Mouse (Mus musculus) heart, embryonic 10.5 days (tissue): ENCODE measurements around the gene Ngdn. TPM values are rescaled to one million over a fixed set of nuclear protein-coding genes. Genes with fewer than 3 reads are reported as not detected.
A peak's percentile ranks its signal among the peaks of the same experiment; 100 is the strongest.

Source experiments
- DNase-seq: peaks from one replicate; pipeline ENCODE4 v3.0.0-alpha.2; 2017; ENCODE audit warnings: low spot score
- H3K27ac ChIP-seq: fragments of 300-500 bp; sonication (generic); 2 replicates; pipeline ENCODE4 v1.5.1; 2016; ENCODE audit warnings: mild to moderate bottlenecking
- H3K27me3 ChIP-seq: fragments of 300-500 bp; sonication (generic); 2 replicates; pipeline ENCODE4 v1.6.1; 2016; ENCODE audit warnings: mild to moderate bottlenecking; ENCODE audit not compliant: poor library complexity, insufficient read depth, severe bottlenecking
- H3K36me3 ChIP-seq: fragments of 300-500 bp; sonication (generic); 2 replicates; pipeline ENCODE4 v1.6.1; 2016; ENCODE audit warnings: mild to moderate bottlenecking, moderate library complexity
- H3K4me1 ChIP-seq: fragments of 300-500 bp; sonication (generic); 2 replicates; pipeline ENCODE4 v1.6.1; 2016; ENCODE audit warnings: mild to moderate bottlenecking
- H3K4me3 ChIP-seq: fragments of 300-500 bp; sonication (generic); 2 replicates; pipeline ENCODE4 v1.5.1; 2016; ENCODE audit warnings: mild to moderate bottlenecking, moderate library complexity
- H3K9me3 ChIP-seq: fragments of 300-500 bp; sonication (generic); 2 replicates; pipeline ENCODE4 v1.6.1; 2016; ENCODE audit warnings: mild to moderate bottlenecking, moderate library complexity
- WGBS: fragments of 180-500 bp; shearing (Covaris S2); methylation state at CpG from one replicate; pipeline ENCODE4 v1.1.7; 2016; 5-methylcytosine and 5-hydroxymethylcytosine counted together
- microRNA counts: library from miRNA; unstranded; fragments of <30 nt; microRNA quantifications from one replicate; lab custom pipeline; 2017
- microRNA-seq: library from miRNA; unstranded; fragments of <30 nt; microRNA quantifications from one replicate; pipeline ENCODE4, GENCODE M21; 2017
- polyA plus RNA-seq: library from polyadenylated mRNA; unstranded; fragments of >200 nt; fragmentation: Nextera tagmentation; extraction: Ambion mirVana; gene quantifications from 2 replicates; pipeline ENCODE4 v1.2.1, GENCODE M21; 2016

Ngdn gene
- polyA plus RNA-seq, 1 experiment from 2014 or later: 88.8 TPM

GRCm38 (mm10) chr14:55071756-55072155 lies 56.5 kb downstream of the Ngdn start:
- Histone ChIP-seq H3K4me1 (peaks cover 31% of the 10 kb centered on the region), H3K9me3 (no peaks in the 10 kb centered on the region), H3K27me3 (peaks cover 69% of the 10 kb centered on the region), H3K36me3 (peaks cover 30% of the 10 kb centered on the region), H3K27ac (no peak overlapping the region), H3K4me3 (peak overlapping the region; percentile 31; the same call in 1 of the 2 replicates)
- whole genome bisulfite sequencing: 17% methylated on average over 19 of the region's 19 CpGs
- DNase-seq: no peak

MicroRNAs encoded within 50 kb of the gene (microRNA counts, 519-probe panel; counts per million panel counts)
- 8,139 counts per million, percentile 88 among the panel's probes with 10 or more counts for microRNA mmu-miR-208b (lab: Ali Mortazavi, UCI)

Small RNA genes within 50 kb of the gene (microRNA-seq; reads per million reads assigned to microRNA genes)
- 60,433 reads per million, percentile 99 among the genes with 10 or more reads in this experiment for gene Mir208b

Other genes with a start within 250 kb of the Ngdn start
- 2.4 and 2.7 TPM in 2 replicates for gene Slc7a8, start 233.5 kb upstream of the Ngdn start, polyA plus RNA-seq
- gene Rnf212b, start 201.3 kb upstream of the Ngdn start, polyA plus RNA-seq: not detected in 2 replicates
- gene Homez, start 144.5 kb upstream of the Ngdn start, polyA plus RNA-seq: 10.3 and 11.0 TPM in 2 replicates
- 0.98 and 1.00 TPM in 2 replicates for gene Ppp1r3e, start 137.9 kb upstream of the Ngdn start, polyA plus RNA-seq
- gene Bcl2l2, start 132.1 kb upstream of the Ngdn start, polyA plus RNA-seq: 2.8 and 3.0 TPM in 2 replicates
- gene Gm20521, start 132.0 kb upstream of the Ngdn start, polyA plus RNA-seq: not detected in 2 replicates
- gene Pabpn1, start 123.0 kb upstream of the Ngdn start, polyA plus RNA-seq: 89.8 and 162 TPM in 2 replicates
- gene Slc22a17, start 102.3 kb upstream of the Ngdn start, polyA plus RNA-seq: 42.1 and 52.4 TPM in 2 replicates
- gene Efs, start 89.3 kb upstream of the Ngdn start, polyA plus RNA-seq: 16.7 and 23.5 TPM in 2 replicates
- not detected in 2 replicates for gene Il25, start 82.8 kb upstream of the Ngdn start, polyA plus RNA-seq
- 0.97 and 1.5 TPM in 2 replicates for gene Cmtm5, start 79.2 kb upstream of the Ngdn start, polyA plus RNA-seq
- gene Myh6, start 48.5 kb upstream of the Ngdn start, polyA plus RNA-seq: 2,034 and 3,157 TPM in 2 replicates
- not detected in 2 replicates for gene Gm17428, start 38.5 kb upstream of the Ngdn start, polyA plus RNA-seq
- 2,022 and 5,104 TPM in 2 replicates for gene Myh7, start 20.8 kb upstream of the Ngdn start, polyA plus RNA-seq
- 3.8 and 4.2 TPM in 2 replicates for gene Zfhx2, start 76.9 kb downstream of the Ngdn start, polyA plus RNA-seq
- gene Thtpa, start 79.3 kb downstream of the Ngdn start, polyA plus RNA-seq: 16.1 and 16.4 TPM in 2 replicates
- 15.6 and 18.9 TPM in 2 replicates for gene Ap1g2, start 91.1 kb downstream of the Ngdn start, polyA plus RNA-seq
- 0.06 and 0.18 TPM in 2 replicates for gene Jph4, start 101.5 kb downstream of the Ngdn start, polyA plus RNA-seq
- not detected in 2 replicates for gene Dhrs2, start 206.6 kb downstream of the Ngdn start, polyA plus RNA-seq